Comparison of ENCODE assay signal across 14 mouse cellular contexts in the genomic region with DNA sequence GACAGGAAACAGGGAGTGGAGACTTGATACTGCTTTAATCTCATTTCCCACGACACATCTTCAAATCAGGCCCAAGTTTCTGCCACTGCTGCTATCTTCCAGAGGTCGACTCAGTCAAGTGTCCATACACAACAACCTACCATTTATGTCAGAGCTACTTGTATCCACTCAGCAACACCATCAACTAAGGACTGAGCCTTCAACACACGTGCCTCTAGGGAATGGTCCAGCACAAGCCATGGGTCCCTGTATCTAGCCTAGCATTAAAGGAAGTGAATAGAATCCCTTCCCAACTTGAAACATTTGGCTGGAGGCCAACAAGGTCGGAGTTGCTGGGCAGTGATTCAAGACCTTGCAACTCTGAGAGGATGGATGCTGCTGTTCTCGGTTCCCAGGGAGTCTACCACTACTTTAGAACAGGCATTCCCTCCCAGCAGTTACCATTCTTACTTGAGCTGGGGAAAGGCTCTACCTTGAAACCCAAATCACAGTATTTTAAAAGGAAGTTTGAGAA. TPM values are rescaled to one million over a fixed set of nuclear protein-coding genes. Genes with fewer than 3 reads are reported as not detected.
DNase-seq lines count a peak whose midpoint lies in the region; ATAC-seq and TF ChIP-seq lines count a peak whose summit lies in the region.
"Had no signal": no experiment of that assay in that cellular context is flagged by ENCODE, and none has a peak within 500 bp of the region (broad histone marks: within the 10 kb centered on the region; RNA-seq: fewer than 3 reads in every experiment).

No protein-coding gene starts in this region.

- H3K27ac ChIP-seq in heart, adult 2 months, result no peak overlapping the region
- H3K27ac ChIP-seq in heart, embryonic 13.5 days (replicated peaks), result 0 out of 2 replicates have a peak overlapping the region, but pooled peaks have one; percentile 15
- H3K27ac ChIP-seq in lung, embryonic 16.5 days (ENCODE audit: low read length), result no peak overlapping the region
- no peak overlapping the region for H3K27ac ChIP-seq in liver, embryonic 11.5 days (ENCODE audit: low read depth, low read length)
- H3K27ac ChIP-seq: forebrain, embryonic 12.5 days; liver, embryonic 14.5 days; midbrain, embryonic 15.5 days had no signal

- 16% methylated on average over 5 of the region's 5 CpGs for WGBS in heart, adult 2 months
- 17% methylated on average over 5 of the region's 5 CpGs for WGBS in heart, embryonic 13.5 days
- 34% methylated on average over 5 of the region's 5 CpGs for WGBS in lung, embryonic 16.5 days
- WGBS in liver, embryonic 11.5 days, result 61% methylated on average over 5 of the region's 5 CpGs

- no peaks in the 10 kb centered on the region for H3K27me3 ChIP-seq in heart, adult 2 months (ENCODE audit: control insufficient read depth, insufficient read depth, low read length)
- H3K27me3 ChIP-seq in heart, embryonic 13.5 days (replicated peaks), result peaks cover 15% of the 10 kb centered on the region; the same call in 1 of the 2 replicates
- no peaks in the 10 kb centered on the region for H3K27me3 ChIP-seq in lung, embryonic 16.5 days (ENCODE audit: control insufficient read depth, insufficient read depth, low read depth, low read length)
- H3K27me3 ChIP-seq in liver, embryonic 11.5 days (replicated peaks; ENCODE audit: control insufficient read depth, insufficient read depth, low read length), result peaks cover 6% of the 10 kb centered on the region; the same call in 1 of the 2 replicates

- no peak for TF ChIP-seq POLR2A in heart, adult 2 months (IDR thresholded peaks at IDR 0.05; ENCODE audit: insufficient read depth, low read depth, low read length)

- no peak for TF ChIP-seq EP300 in heart, adult 2 months (IDR thresholded peaks at IDR 0.05; ENCODE audit: insufficient read depth, low read depth, low read length)

- no peak overlapping the region for H3K4me3 ChIP-seq in heart, adult 2 months
- no peak overlapping the region for H3K4me3 ChIP-seq in heart, embryonic 13.5 days
- H3K4me3 ChIP-seq in lung, embryonic 16.5 days (ENCODE audit: low read length), result no peak overlapping the region
- H3K4me3 ChIP-seq in liver, embryonic 11.5 days (ENCODE audit: low read depth, low read length), result no peak overlapping the region
- H3K4me3 ChIP-seq: forebrain, embryonic 12.5 days; midbrain, embryonic 15.5 days had no signal

- ATAC-seq in heart, embryonic 13.5 days (ENCODE audit: extremely low read depth, insufficient number of reproducible peaks, low FRiP score, low TSS enrichment), result no peak
- ATAC-seq in lung, embryonic 16.5 days (ENCODE audit: low read depth), result peak; percentile 43
- ATAC-seq in monocyte, adult 5-6 weeks (replicated peaks; ENCODE audit: insufficient number of reproducible peaks, low FRiP score, low TSS enrichment, poor library complexity, severe bottlenecking), result no peak
- ATAC-seq in liver, embryonic 11.5 days (replicated peaks; ENCODE audit: low FRiP score), result no peak
- ATAC-seq: midbrain, embryonic 15.5 days had no signal

- peaks cover 2% of the 10 kb centered on the region; the same call in 1 of the 2 replicates for H3K4me1 ChIP-seq in heart, adult 2 months (ENCODE audit: control insufficient read depth, insufficient read depth, low read length)
- peaks cover 21% of the 10 kb centered on the region for H3K4me1 ChIP-seq in heart, embryonic 13.5 days
- H3K4me1 ChIP-seq in lung, embryonic 16.5 days (replicated peaks; ENCODE audit: control insufficient read depth, insufficient read depth, low read length), result peaks cover 9% of the 10 kb centered on the region
- no peaks in the 10 kb centered on the region for H3K4me1 ChIP-seq in liver, embryonic 11.5 days (replicated peaks; ENCODE audit: control insufficient read depth, insufficient read depth, low read length)

- H3K9me3 ChIP-seq in heart, embryonic 13.5 days, result no peaks in the 10 kb centered on the region
- no peaks in the 10 kb centered on the region for H3K9me3 ChIP-seq in lung, embryonic 16.5 days (ENCODE audit: control insufficient read depth, low read length)
- no peaks in the 10 kb centered on the region for H3K9me3 ChIP-seq in liver, embryonic 11.5 days (ENCODE audit: control insufficient read depth, low read length)
- H3K9me3 ChIP-seq: forebrain, embryonic 12.5 days; midbrain, embryonic 15.5 days had no signal

- TF ChIP-seq CTCF in heart, adult 2 months (IDR thresholded peaks at IDR 0.05), result no peak

- intact Hi-C loops in heart, adult 2 months (cut with DNase I), result no loop called here
- intact Hi-C loops in heart, postnatal 25 days (cut with DNase I), result no loop called here

- no peak overlapping the region for H3K4me2 ChIP-seq in heart, embryonic 13.5 days
- H3K4me2 ChIP-seq in lung, embryonic 16.5 days (ENCODE audit: low read depth, low read length), result no peak overlapping the region
- no peak overlapping the region for H3K4me2 ChIP-seq in liver, embryonic 11.5 days
- H3K4me2 ChIP-seq: forebrain, embryonic 12.5 days; midbrain, embryonic 15.5 days had no signal

- H3K36me3 ChIP-seq in heart, adult 2 months (ENCODE audit: control insufficient read depth, insufficient read depth, low read length), result no peaks in the 10 kb centered on the region
- H3K36me3 ChIP-seq in heart, embryonic 13.5 days, result no peaks in the 10 kb centered on the region
- no peaks in the 10 kb centered on the region for H3K36me3 ChIP-seq in lung, embryonic 16.5 days (ENCODE audit: control insufficient read depth, insufficient read depth, low read length)
- H3K36me3 ChIP-seq in liver, embryonic 11.5 days (ENCODE audit: control insufficient read depth, insufficient read depth, low read length), result no peaks in the 10 kb centered on the region
- H3K36me3 ChIP-seq: forebrain, embryonic 12.5 days; midbrain, embryonic 15.5 days had no signal

- no peak overlapping the region for H3K9ac ChIP-seq in heart, adult 2 months (ENCODE audit: low read depth, low read length)
- no peak overlapping the region for H3K9ac ChIP-seq in heart, embryonic 13.5 days
- no peak overlapping the region for H3K9ac ChIP-seq in lung, embryonic 16.5 days (ENCODE audit: low read length)
- no peak overlapping the region for H3K9ac ChIP-seq in liver, embryonic 11.5 days (ENCODE audit: low read depth, low read length)
- H3K9ac ChIP-seq: forebrain, embryonic 12.5 days; liver, embryonic 14.5 days; midbrain, embryonic 15.5 days had no signal

- DNase-seq in heart, adult 2 months, result peak; percentile 15 to 29
- DNase-seq in heart, postnatal 25 days (ENCODE audit: low spot score), result no peak
- peak; percentile 9 for DNase-seq in adipocyte (ENCODE audit: low spot score)
- no peak for DNase-seq in cerebellum, adult 11-12 months
- DNase-seq in liver, embryonic 11.5 days (ENCODE audit: low spot score), result no peak
- DNase-seq: gastrocnemius, postnatal 25 days; thymus, postnatal 4 days had no signal

- no peaks in the 10 kb centered on the region for H3K79me2 ChIP-seq in heart, adult 2 months (replicated peaks; ENCODE audit: control insufficient read depth, insufficient read depth, low read length)

RNA-seq across cellular contexts. Expression of a gene that starts 2.5 kb away (rescaled TPM):
- total RNA-seq in heart, adult 2 months (2021), result under 1 TPM; 0.37 to 0.39 TPM
- polyA plus RNA-seq in heart, adult 2 months (2012; rRNA removed), result 0.20 and 0.23 TPM in 2 replicates
- under 1 TPM; 0.26 to 0.28 TPM for total RNA-seq in heart, postnatal 25 days (2021)
- 4.1 and 4.5 TPM in 2 replicates for polyA plus RNA-seq in heart, embryonic 13.5 days (2015; fragmentation: Nextera tagmentation; extraction: Ambion mirVana)
- 7.3 and 8.1 TPM in 2 replicates for polyA plus RNA-seq in lung, embryonic 16.5 days (2015; fragmentation: Nextera tagmentation; extraction: Ambion mirVana)
- total RNA-seq in monocyte, adult 5-6 weeks (2017), result 22.0 to 24.9 TPM (median 24.6 TPM) in 3 replicates
- polyA plus RNA-seq in liver, embryonic 11.5 days (2014; fragmentation: Nextera tagmentation; extraction: Ambion mirVana), result 7.4 and 7.5 TPM in 2 replicates
- polyA plus RNA-seq: C2C12 had no signal

Comparison
In these comparisons a context has a peak if more than half of its experiments do, and no peak if none do; other contexts are left out.
1. DNase-seq: peak in heart, adult 2 months (2 of 2) and adipocyte (single experiment); none in heart, postnatal 25 days (single experiment), cerebellum, adult 11-12 months (single experiment) and liver, embryonic 11.5 days (single experiment).